Mouse (Mus musculus) T-helper 2 cell (primary cell): Measurements from ENCODE around the gene Poldip2.

Source experiments
- in situ Hi-C: fragments of 300-600 bp; cut with MboI, MseI; formaldehyde crosslinking; loops from one replicate; pipeline ENCODE4 v1.15.1; 2025; ENCODE audit warnings: high pct_unique_total_duplicates

The Poldip2 gene

GRCm38 (mm10) chr11:78512025-78512957, at the start of gene Poldip2, which contains the start of gene Tmem199:
Gene Poldip2 (plus strand): TSS chr11:78512193.
Gene Tmem199 (minus strand): TSS chr11:78512172.
- in situ Hi-C loops = no loop called here

GRCm38 (mm10) chr11:78462669-78463068, 49.3 kb upstream of the Poldip2 start:
- in situ Hi-C loops = no loop called here

GRCm38 (mm10) chr11:78463286-78464036, 48.5 kb upstream of the Poldip2 start:
- in situ Hi-C loops = no loop called here

DNA sequence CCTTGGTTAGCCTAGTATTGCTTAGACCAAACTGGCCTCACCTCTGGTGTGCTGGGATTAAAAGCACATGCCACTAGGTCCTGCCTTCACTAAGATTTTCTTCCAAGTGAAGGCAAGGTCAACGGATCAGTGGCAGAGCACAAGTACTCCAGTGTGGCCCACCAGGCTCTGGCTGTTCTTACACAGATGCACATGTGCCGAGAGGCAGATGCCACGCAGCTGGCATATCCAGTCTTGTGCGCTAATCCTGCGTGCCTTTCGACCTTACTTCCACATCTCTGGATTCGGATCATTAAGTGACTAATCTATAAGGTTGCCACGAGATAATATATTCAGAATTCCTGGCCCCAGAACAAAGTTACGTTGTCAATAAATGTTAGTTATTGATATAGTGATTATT, 46.9 kb upstream of the Poldip2 start:
- in situ Hi-C loops = no loop called here

GRCm38 (mm10) chr11:78465568-78466180, 46.3 kb upstream of the Poldip2 start, which contains the start of gene Slc46a1:
Gene Slc46a1 (plus strand): TSS chr11:78465697.
- in situ Hi-C loops = no loop called here

GRCm38 (mm10) chr11:78466242-78466912, 45.6 kb upstream of the Poldip2 start:
- in situ Hi-C loops = no loop called here

DNA sequence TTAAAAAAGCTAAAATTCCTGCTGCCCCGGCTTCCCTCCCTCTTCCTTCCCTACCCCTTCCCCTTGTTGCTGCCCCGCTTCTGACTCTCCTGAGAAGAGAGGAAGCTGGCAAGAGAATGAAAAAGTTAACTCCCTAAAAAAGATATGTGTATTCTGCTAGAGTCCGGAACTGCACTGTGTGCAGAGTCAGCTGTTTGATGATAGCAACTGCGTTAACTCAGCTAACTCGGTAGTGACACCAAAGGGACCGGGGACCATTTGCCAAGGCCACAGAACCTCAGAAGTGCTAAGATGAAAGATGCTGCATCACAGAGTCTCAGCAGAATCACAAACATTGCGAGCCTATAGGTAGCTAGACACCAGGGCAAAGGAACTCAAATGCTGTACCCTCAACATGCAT, 44.5 kb upstream of the Poldip2 start:
- in situ Hi-C loops = no loop called here

DNA sequence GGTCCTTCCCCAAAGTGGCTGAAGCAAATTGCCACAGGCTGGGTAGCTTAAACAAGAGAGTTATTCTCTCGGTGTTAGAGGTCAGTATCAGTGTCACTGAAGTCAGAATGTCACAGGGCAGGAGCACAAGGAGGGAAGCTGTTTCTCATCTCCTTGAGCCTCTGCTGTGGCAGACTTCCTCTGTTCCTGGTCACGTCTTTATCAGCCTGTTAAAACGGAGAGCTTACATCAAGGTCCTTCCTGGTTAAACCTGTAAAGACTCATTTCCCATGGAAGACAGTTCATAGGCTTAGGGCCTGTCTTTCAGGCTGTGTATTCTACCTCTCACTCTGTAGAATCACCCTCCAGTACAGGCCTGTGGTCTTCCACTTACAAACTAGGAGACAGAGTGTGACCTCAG, 44.1 kb upstream of the Poldip2 start:
- in situ Hi-C loops = no loop called here

- in situ Hi-C loops = no loop called here
Observed at GRCm38 (mm10) chr11:78471326-78472103, 40.5 kb upstream of the Poldip2 start.

DNA sequence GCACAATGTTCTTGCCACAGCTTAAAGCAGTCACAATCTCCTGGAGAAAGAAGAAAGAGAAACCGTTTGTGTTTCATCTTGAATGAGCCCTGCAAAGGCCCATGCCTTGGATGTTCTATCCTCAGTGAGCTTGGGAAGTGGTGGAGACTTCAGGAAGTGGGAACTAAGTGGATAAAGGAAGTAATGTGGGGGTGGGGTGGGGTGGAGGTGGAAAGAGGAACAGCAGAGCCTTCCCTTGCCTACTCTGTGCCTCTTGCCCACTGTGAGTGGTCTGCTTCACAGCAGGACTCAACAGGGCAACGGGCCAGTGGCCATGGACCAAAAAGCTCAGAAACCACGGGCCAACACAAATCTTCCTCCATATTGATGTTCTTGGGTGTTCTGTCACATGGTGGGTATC, 36.7 kb upstream of the Poldip2 start:
- in situ Hi-C loops = no loop called here

- in situ Hi-C loops = no loop called here
Observed at GRCm38 (mm10) chr11:78483639-78484038, 28.4 kb upstream of the Poldip2 start.

- in situ Hi-C loops = no loop called here
Observed at GRCm38 (mm10) chr11:78488168-78488567, 23.8 kb upstream of the Poldip2 start.

GRCm38 (mm10) chr11:78490781-78491241, 21.2 kb upstream of the Poldip2 start:
- in situ Hi-C loops = no loop called here

DNA sequence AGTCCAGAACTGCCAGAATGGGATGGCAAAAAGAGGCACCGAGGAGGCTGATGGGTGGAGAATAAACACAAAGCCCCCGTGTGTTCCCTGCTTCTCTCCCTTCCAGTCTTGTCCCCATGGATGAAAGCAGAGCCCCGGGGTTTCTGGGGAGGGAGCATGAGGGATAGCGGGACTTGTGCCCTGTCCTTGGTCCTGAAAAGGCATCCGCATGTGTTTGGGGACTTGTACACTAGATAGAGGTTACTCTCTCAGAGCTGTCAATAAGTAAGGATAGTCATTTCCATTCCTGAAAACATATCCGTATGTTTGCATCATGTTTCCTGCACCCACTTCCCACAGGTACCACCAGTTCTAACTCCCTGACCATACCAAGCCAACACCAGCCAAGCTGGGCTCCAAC, 16.1 kb upstream of the Poldip2 start:
- in situ Hi-C loops = no loop called here

- in situ Hi-C loops = no loop called here
Observed at GRCm38 (mm10) chr11:78497071-78497541, 14.9 kb upstream of the Poldip2 start.

DNA sequence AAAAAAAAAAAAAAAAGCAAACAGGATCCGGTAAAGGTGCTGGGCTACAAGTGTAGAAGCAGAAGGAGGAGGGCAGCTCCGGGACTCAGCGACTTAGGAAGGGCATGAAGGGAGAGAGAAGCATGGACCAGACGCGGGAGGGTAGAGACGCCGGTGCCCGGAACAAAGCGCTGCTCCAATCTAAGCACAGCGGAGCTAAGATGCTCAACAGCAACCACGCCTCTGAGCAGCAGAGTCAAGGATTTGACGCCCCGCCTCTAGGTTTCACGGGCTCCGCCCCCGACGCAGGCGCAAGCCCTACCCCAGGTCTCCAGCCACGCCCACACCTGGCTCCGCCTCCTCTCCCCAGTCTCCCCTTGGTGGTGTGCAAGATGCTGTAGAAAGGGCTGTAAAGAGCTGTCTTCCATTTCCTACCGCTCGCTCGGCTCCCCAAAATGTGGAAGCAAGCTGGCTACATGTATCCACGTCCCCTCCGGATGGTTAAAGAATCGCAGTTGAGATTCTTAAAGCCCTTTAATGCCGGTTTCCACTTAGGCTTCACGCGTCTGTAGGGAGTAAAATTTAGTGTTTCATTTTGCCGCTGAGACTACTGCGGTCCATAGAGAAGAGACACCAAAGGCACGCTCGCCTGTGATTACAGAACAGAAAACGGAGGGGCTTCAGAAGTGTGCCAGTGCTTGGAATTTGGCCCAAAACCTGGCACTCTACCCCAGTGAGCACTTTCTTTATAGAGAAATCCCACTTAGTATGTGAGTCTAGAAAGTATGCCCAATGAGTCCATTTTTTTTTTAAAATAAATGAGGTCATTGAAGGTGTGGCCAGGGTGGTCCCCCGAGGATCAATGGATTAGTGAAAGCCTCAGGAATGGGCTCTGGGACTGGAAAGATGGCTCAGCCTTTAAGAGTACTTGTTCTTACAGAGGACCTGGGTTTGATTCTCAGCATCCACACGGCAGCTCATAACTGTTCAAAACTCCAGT, 14.2 kb upstream of the Poldip2 start, which contains the start of gene Sarm1:
TSS of gene Sarm1 (minus strand) at position 211 of the 979 bp plus-strand sequence.
- in situ Hi-C loops = no loop called here

- in situ Hi-C loops = no loop called here
Observed at GRCm38 (mm10) chr11:78499004-78499403, 13.0 kb upstream of the Poldip2 start, which contains the start of gene Vtn. Gene Vtn (plus strand): TSS chr11:78499091.

DNA sequence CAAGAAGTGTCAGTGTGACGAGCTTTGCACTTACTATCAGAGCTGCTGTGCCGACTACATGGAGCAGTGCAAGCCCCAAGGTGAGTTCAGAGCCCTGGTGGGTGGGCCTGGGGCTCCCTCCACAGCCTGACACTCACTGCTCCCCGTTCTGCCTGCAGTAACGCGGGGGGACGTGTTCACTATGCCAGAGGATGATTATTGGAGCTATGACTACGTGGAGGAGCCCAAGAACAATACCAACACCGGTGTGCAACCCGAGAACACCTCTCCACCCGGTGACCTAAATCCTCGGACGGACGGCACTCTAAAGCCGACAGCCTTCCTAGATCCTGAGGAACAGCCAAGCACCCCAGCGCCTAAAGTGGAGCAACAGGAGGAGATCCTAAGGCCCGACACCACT, 12.4 kb upstream of the Poldip2 start:
- in situ Hi-C loops = no loop called here

DNA sequence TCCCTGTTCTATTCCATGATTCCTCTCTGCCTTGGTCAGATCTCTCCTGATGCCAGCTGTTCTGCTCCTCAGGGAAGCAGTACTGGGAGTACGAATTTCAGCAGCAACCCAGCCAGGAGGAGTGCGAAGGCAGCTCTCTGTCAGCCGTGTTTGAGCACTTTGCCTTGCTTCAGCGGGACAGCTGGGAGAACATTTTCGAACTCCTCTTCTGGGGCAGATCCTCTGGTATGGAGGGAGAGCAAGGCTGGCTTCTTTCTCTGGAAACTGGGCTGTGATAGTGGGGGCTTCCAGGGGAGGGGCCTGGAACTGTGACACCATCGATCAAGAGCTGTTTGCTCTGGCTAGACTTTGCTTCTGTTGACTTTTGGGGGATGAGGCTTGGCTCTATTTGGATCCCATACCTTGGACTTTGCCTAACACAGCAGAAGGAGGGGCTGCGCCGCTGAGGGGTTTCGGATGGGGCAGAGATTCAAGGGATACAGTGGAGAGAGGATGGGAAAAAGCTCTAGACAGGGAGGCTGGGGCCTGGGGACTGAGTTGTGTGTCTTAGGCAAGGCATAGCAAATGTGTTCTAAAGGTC, 11.3 kb upstream of the Poldip2 start:
- in situ Hi-C loops = no loop called here
